Mouse (Mus musculus): ENCODE measurements around the gene Scamp1.

- no peak for TF ChIP-seq POLR2A (IDR thresholded peaks at IDR 0.05; ENCODE audit: borderline replicate concordance, control insufficient read depth, low read depth, low read length)
- TF ChIP-seq CTCF (IDR thresholded peaks at IDR 0.05; ENCODE audit: control insufficient read depth, insufficient read depth, low read length): no peak
These were observed 12.7 kb upstream of the Scamp1 start for GRCm38 (mm10) chr13:94298401-94298800.
